Mouse (Mus musculus): ENCODE data around the gene Gm14214.

- no peak for TF ChIP-seq EP300 (IDR thresholded peaks at IDR 0.05; ENCODE audit: low read depth)
- no peak for TF ChIP-seq CTCF (IDR thresholded peaks at IDR 0.05; ENCODE audit: low read depth)
Measured at GRCm38 (mm10) chr2:154789977-154790655, 20.3 kb upstream of the Gm14214 start.

All from heart, postnatal 0 days (tissue).